Mouse (Mus musculus): ENCODE results near the gene Polg. TPM values are rescaled to one million over a fixed set of nuclear protein-coding genes. Genes with fewer than 3 reads are reported as not detected.

Gene Polg
- polyA plus RNA-seq (2017; shearing (Covaris generic)) = 249 TPM

GRCm38 (mm10) chr7:79466053-79466901 is at the start of gene Polg:
Gene Polg, minus strand, starts transcription at chr7:79466362.

Other genes with a start within 250 kb of the Polg start
- gene Abhd2, start 193.2 kb downstream of the Polg start, polyA plus RNA-seq (2017; shearing (Covaris generic)) = 13.0 TPM
- gene Rlbp1, start 79.3 kb downstream of the Polg start, polyA plus RNA-seq (2017; shearing (Covaris generic)) = not detected
- gene Fanci, start 74.4 kb downstream of the Polg start, polyA plus RNA-seq (2017; shearing (Covaris generic)) = 17.3 TPM
- not detected for gene Rhcg, start 151.3 kb upstream of the Polg start, polyA plus RNA-seq (2017; shearing (Covaris generic))
- 0.71 TPM for gene Ticrr, start 193.8 kb upstream of the Polg start, polyA plus RNA-seq (2017; shearing (Covaris generic))
- gene Kif7, start 249.4 kb upstream of the Polg start, polyA plus RNA-seq (2017; shearing (Covaris generic)) = 0.92 TPM

All from naive thymus-derived CD4-positive, alpha-beta T cell, adult 5 months (primary cell).